In the genomic region with DNA sequence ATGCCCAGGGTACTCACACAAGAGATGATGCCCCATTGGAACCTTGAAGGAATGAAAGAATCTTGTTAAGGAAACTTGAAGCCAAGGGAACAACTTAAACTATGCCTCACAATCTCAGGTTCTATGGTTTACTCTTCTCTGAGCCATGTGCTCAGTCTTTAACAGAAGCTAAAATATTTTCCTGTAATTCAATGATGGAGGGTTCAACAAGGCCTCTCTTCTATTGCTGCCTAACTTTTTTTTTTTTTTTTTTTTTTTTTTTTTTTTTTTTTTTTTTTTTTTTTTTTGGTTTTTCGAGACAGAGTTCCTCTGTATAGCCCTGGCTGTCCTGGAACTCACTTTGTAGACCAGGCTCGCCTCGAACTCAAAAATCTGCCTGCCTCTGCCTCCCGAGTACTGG, we compare ENCODE assay signal across 5 mouse cellular contexts.
DNase-seq lines count a peak whose midpoint lies in the region; ATAC-seq and TF ChIP-seq lines count a peak whose summit lies in the region.
"Not testable (repeated sequence)": the region's sequence is repeated elsewhere in the genome, so short reads cannot be mapped to it uniquely, and the experiment has no call there.

No protein-coding gene starts in this region.

- TF ChIP-seq CTCF in bone marrow macrophage, adult 2 months (IDR thresholded peaks at IDR 0.05; ENCODE audit: low read depth, low read length); liver, adult 2 months (IDR thresholded peaks at IDR 0.05; ENCODE audit: low read depth, low read length): not testable (repeated sequence)

- H3K9me3 ChIP-seq in ES-E14 (ENCODE audit: control insufficient read depth, insufficient read depth, low read depth, low read length); kidney, embryonic 14.5 days (ENCODE audit: control insufficient read depth, low read length); kidney, embryonic 16.5 days (ENCODE audit: low read length): not testable (repeated sequence)

- H3K27ac ChIP-seq in ES-E14 (ENCODE audit: insufficient read depth, low read depth, low read length, poor library complexity, severe bottlenecking) = not testable (repeated sequence)
- H3K27ac ChIP-seq in bone marrow macrophage, adult 2 months (ENCODE audit: insufficient read depth, low read depth, low read length) = peak overlapping the region; percentile 93
- peak overlapping the region; percentile 90; the same call in 1 of the 2 replicates for H3K27ac ChIP-seq in kidney, embryonic 14.5 days (ENCODE audit: low read depth, low read length)
- peak overlapping the region; percentile 91 for H3K27ac ChIP-seq in kidney, embryonic 16.5 days (ENCODE audit: low read length)
- H3K27ac ChIP-seq in liver, adult 2 months (replicated peaks; ENCODE audit: insufficient read depth, low read depth, low read length) = peak overlapping the region; percentile 49

- TF ChIP-seq POLR2A in bone marrow macrophage, adult 2 months (IDR thresholded peaks at IDR 0.05; ENCODE audit: borderline replicate concordance, low read depth, low read length); liver, adult 2 months (IDR thresholded peaks at IDR 0.05; ENCODE audit: extremely low read depth, insufficient read depth, low read length): not testable (repeated sequence)

- H3K4me1 ChIP-seq in ES-E14 (ENCODE audit: control insufficient read depth in 2 of 2, insufficient read depth in 2 of 2, low read length in 2 of 2, poor library complexity in 1 of 2); liver, adult 2 months (ENCODE audit: control insufficient read depth, insufficient read depth, low read length): not testable (repeated sequence)
- peaks cover 21% of the 10 kb centered on the region for H3K4me1 ChIP-seq in bone marrow macrophage, adult 2 months (ENCODE audit: control insufficient read depth, insufficient read depth, low read length)
- H3K4me1 ChIP-seq in kidney, embryonic 14.5 days (ENCODE audit: control insufficient read depth, insufficient read depth, low read length) = peaks cover 25% of the 10 kb centered on the region
- H3K4me1 ChIP-seq in kidney, embryonic 16.5 days (ENCODE audit: insufficient read depth, low read length) = peaks cover 36% of the 10 kb centered on the region

- H3K9ac ChIP-seq in ES-E14 (ENCODE audit: insufficient read depth, low read depth, low read length, poor library complexity, severe bottlenecking); kidney, embryonic 14.5 days (ENCODE audit: low read depth, low read length); kidney, embryonic 16.5 days (replicated peaks; ENCODE audit: low read length); liver, adult 2 months (ENCODE audit: low read depth, low read length): not testable (repeated sequence)

- ATAC-seq in kidney, embryonic 14.5 days (ENCODE audit: low FRiP score, low TSS enrichment); kidney, embryonic 16.5 days (ENCODE audit: low FRiP score, low TSS enrichment): not testable (repeated sequence)

- H3K4me3 ChIP-seq in ES-E14 (ENCODE audit: insufficient read depth in 1 of 2, low read depth in 1 of 2, low read length in 2 of 2, poor library complexity in 1 of 2, severe bottlenecking in 1 of 2); bone marrow macrophage, adult 2 months (ENCODE audit: insufficient read depth, low read length); kidney, embryonic 14.5 days (ENCODE audit: low read length); kidney, embryonic 16.5 days (ENCODE audit: low read length); liver, adult 2 months (ENCODE audit: insufficient read depth, low read depth, low read length): not testable (repeated sequence)

- not testable (repeated sequence) for DNase-seq in ES-E14 (ENCODE audit: low read depth, low spot score); liver, adult 2 months (ENCODE audit: extremely low read depth, low read depth, low spot score)

- H3K79me2 ChIP-seq in liver, adult 2 months (ENCODE audit: control insufficient read depth, insufficient read depth, low read length) = not testable (repeated sequence)

- not testable (repeated sequence) for H3K36me3 ChIP-seq in ES-E14 (ENCODE audit: control insufficient read depth, insufficient read depth, low read length, poor library complexity, severe bottlenecking); kidney, embryonic 14.5 days (ENCODE audit: control insufficient read depth, insufficient read depth, low read length); kidney, embryonic 16.5 days (ENCODE audit: insufficient read depth, low read length); liver, adult 2 months (ENCODE audit: control insufficient read depth, insufficient read depth, low read length)

- WGBS in kidney, embryonic 14.5 days = 90% methylated on average over 4 of the region's 4 CpGs
- WGBS in kidney, embryonic 16.5 days = 71% methylated on average over 4 of the region's 4 CpGs
- WGBS in liver, adult 2 months = 87% methylated on average over 4 of the region's 4 CpGs

- H3K27me3 ChIP-seq in kidney, embryonic 14.5 days (ENCODE audit: control insufficient read depth, insufficient read depth, low read length); kidney, embryonic 16.5 days (ENCODE audit: insufficient read depth, low read length); liver, adult 2 months (ENCODE audit: control insufficient read depth, insufficient read depth, low read length): not testable (repeated sequence)

- in situ Hi-C loops in ES-E14 (cut with MboI; ENCODE audit: low sequenced_read_pairs in 2 of 2, unreplicated experiment in 2 of 2) = loop anchor here in 1 of 2 experiments (25.0 kb wide), 1 partner anchor 814 kb away; the partner anchor contains the start of gene Zfp503

- not testable (repeated sequence) for H3K4me2 ChIP-seq in kidney, embryonic 14.5 days (replicated peaks; ENCODE audit: low read depth, low read length); kidney, embryonic 16.5 days (replicated peaks; ENCODE audit: low read depth, low read length)

TF ChIP-seq in ES-E14, 5 proteins besides CTCF, POLR2A, EP300 and RAD21:
- TF ChIP-seq ZNF384 (IDR thresholded peaks at IDR 0.05; ENCODE audit: low read depth, low read length) = peak; percentile 85
